Mouse (Mus musculus) cerebellum, adult 2 months (tissue): ENCODE results near the gene Clip4. TPM values are rescaled to one million over a fixed set of nuclear protein-coding genes. Genes with fewer than 3 reads are reported as not detected.
"Not testable (repeated sequence)": the region's sequence is repeated elsewhere in the genome, so short reads cannot be mapped to it uniquely, and the experiment has no call there.

Experiments
- DNase-seq, 2 experiments: peaks; one replicate each; pipeline ENCODE4 v3.0.0; 2021
- H3K27ac ChIP-seq: fragments of 200-500 bp; 2 replicates; pipeline ENCODE4 v1.5.1; 2012; ENCODE audit warnings: low read length, control low read depth, inconsistent platforms; ENCODE audit not compliant: insufficient read depth
- H3K27me3 ChIP-seq: fragments of 200-500 bp; 2 replicates; pipeline ENCODE4 v1.6.1; 2012; ENCODE audit warnings: inconsistent platforms, mild to moderate bottlenecking, low read length, moderate library complexity; ENCODE audit not compliant: control insufficient read depth, insufficient read depth
- H3K4me1 ChIP-seq: fragments of 200-500 bp; 2 replicates; pipeline ENCODE4 v1.6.1; 2011; ENCODE audit warnings: low read length; ENCODE audit not compliant: control insufficient read depth, insufficient read depth
- H3K4me3 ChIP-seq: fragments of 200-500 bp; replicated peaks from 2 replicates; pipeline ENCODE3; 2011; ENCODE audit warnings: mild to moderate bottlenecking, low read depth, low read length, control low read depth; ENCODE audit not compliant: insufficient read depth
- CTCF ChIP-seq: fragments of 200-500 bp; IDR thresholded peaks from 2 replicates; pipeline ENCODE4 v1.5.1; 2011; ENCODE audit warnings: low read depth, mild to moderate bottlenecking, control low read depth, low read length, moderate library complexity, borderline replicate concordance; ENCODE audit not compliant: insufficient read depth
- POLR2A ChIP-seq: fragments of 200-500 bp; IDR thresholded peaks from 2 replicates; pipeline ENCODE4 v1.6.1; 2011; ENCODE audit warnings: low read length, control low read depth, borderline replicate concordance; ENCODE audit not compliant: insufficient read depth
- WGBS: fragments of 180-500 bp; shearing (Covaris S2); methylation state at CpG from one replicate; pipeline ENCODE4 v1.1.7; 2018; 5-methylcytosine and 5-hydroxymethylcytosine counted together
- polyA plus RNA-seq: library from polyadenylated mRNA; depleted of rRNA; stranded (reverse); fragments of >200 nt; gene quantifications from 2 replicates; pipeline ENCODE4 v1.2.3, GENCODE M21; 2012; rRNA removed

The Clip4 gene
- polyA plus RNA-seq, result 35.3 and 42.9 TPM in 2 replicates

DNA sequence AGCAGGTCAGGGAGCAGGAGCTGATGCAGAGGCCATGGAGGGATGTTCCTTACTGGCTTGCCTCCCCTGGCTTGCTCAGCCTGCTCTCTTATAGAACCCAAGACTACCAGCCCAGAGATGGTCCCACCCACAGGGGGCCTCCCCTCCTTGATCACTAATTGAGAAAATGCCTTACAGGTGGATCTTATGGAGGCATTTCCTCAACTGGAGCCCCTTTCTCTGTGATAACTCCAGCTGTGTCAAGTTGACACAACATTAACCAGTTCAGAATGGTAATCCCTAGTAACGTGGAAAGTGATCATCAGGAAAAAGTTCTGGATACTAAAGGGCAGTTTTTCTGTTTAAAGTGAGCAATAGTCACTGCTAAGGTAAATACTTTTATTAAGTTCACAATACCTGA is at the start of gene Clip4:
Gene Clip4, plus strand, starts transcription at position 301 of the 400 bp plus-strand sequence.
- DNase-seq, H3K27me3 ChIP-seq, H3K4me1 ChIP-seq, H3K27ac ChIP-seq, H3K4me3 ChIP-seq: not testable (repeated sequence)
- WGBS, result 85% methylated on average over 1 of the region's 1 CpGs

DNA sequence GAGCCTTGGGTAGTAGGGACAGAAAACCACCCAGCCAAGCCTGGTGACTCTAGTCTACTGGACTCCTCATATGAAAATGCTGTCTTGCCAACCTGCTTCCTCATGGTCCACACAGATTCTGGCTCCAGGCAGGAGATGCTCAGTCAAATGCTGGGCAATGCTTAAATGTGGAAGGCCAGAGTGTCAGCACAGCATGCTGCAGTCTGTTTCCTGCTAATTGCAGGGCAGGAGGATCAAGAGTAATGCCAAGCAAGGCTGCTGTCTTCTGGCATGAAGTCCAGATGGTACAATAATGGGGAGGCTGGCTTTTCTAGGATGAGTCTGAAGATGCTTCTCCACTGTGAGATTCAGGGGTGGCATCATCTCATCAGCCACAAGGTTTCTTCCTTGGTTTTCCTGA is 47.8 kb upstream of the Clip4 start:
- DNase-seq, result peak; percentile 68 to 87
- Histone ChIP-seq H3K27me3 (no peaks in the 10 kb centered on the region; the same call in 1 of the 2 replicates), H3K27ac (no peak overlapping the region), H3K4me3 (no peak overlapping the region), H3K4me1 (peaks cover 5% of the 10 kb centered on the region; the same call in 1 of the 2 replicates)
- TF ChIP-seq CTCF, result no peak
- TF ChIP-seq POLR2A, result no peak

DNA sequence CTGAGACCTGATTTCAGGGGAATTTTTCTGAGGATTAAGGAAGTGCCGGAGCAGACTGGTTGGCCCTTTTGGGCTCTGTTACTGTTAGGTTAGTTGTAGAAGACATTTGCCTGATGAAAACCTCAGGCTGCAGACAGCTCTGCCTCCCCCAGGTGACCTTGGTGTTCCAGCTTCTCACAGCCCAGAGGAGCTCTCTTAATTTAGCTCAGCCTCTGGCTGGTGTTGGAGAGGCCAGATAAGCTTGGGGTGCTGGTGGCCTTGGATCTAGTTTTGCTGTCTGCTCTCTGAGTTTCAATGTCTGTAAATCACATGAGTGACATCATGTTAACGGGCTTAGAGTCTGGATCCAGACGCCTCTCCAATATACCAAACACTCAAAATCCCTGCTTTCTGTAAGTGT is 47.3 kb upstream of the Clip4 start:
- Histone ChIP-seq H3K27ac (no peak overlapping the region), H3K4me1 (peaks cover 5% of the 10 kb centered on the region; the same call in 1 of the 2 replicates), H3K4me3 (no peak overlapping the region), H3K27me3 (no peaks in the 10 kb centered on the region; the same call in 1 of the 2 replicates)
- DNase-seq, result no peak
- TF ChIP-seq CTCF (no peak), POLR2A (no peak)
- 80% methylated on average over 3 of the region's 3 CpGs for WGBS

DNA sequence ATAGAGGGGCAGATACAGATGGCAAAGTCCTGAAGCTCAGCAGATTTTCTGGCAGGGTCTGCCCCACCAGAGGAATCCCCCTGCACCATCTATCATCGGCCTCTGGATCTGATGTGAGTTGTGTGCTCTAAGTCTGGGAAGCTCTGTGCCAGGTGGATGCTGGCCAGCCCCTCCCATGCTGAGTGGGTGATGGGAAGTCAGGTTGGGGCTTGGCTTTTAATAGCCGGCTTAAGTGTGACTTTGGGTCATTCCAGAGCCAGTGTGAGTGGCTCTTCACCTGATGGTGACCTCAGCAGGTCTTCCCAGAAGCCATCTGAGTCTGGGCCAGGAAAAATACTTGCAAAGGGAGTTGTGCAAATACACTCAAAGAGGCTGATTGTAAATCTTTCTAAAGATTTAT is 37.6 kb upstream of the Clip4 start:
- H3K4me3 ChIP-seq, result no peak overlapping the region
- TF ChIP-seq POLR2A (no peak), CTCF (no peak)
- no peaks in the 10 kb centered on the region; the same call in 1 of the 2 replicates for H3K27me3 ChIP-seq
- DNase-seq, result no peak
- no peak overlapping the region for H3K27ac ChIP-seq
- no peaks in the 10 kb centered on the region for H3K4me1 ChIP-seq
- 26% methylated on average over 2 of the region's 2 CpGs for WGBS

DNA sequence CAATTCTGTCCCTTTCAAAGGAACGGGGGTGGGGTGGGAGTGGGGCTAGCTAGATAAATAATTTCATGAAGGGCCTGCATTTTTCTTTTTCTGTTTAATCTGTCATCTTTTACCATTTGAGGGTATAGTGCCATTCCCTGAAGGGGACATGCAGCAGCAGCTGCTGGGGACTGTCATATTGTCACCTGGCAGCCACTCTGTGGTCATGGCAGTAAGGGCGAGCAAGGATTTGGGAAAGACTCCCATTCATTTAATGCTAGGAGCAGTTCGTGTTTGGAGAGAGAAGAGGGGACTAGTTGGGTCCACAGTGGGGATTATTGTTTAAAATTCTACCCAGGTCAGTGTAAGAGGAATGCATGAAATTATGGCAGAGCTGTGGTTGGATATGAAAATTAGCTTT is 31.8 kb upstream of the Clip4 start:
- no peak overlapping the region for H3K27ac ChIP-seq
- no peak overlapping the region for H3K4me3 ChIP-seq
- WGBS, result 52% methylated on average over 3 of the region's 3 CpGs
- H3K4me1 ChIP-seq, result no peaks in the 10 kb centered on the region
- H3K27me3 ChIP-seq, result no peaks in the 10 kb centered on the region; the same call in 1 of the 2 replicates
- TF ChIP-seq CTCF (no peak), POLR2A (no peak)
- DNase-seq, result no peak

DNA sequence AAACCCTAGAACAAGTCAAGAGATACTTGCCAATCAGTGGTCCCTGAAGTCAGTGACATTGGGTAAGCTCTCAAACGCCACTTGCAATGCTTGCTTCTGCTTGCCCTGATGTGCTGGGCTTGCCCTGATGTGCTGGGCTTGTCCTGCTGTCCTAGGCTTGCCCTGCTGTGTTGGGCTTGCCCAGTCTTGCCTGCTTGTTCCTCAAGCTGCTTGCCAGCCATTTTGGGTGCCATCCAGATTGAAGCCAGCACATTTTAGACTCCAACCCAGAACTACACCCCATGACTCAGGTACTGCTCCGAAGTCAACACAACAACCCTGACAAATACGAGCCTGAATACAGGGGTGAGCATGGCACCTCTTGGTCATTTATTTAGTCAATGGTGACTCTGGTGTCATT is 26.1 kb upstream of the Clip4 start:
- Histone ChIP-seq H3K27me3 (no peaks in the 10 kb centered on the region; the same call in 1 of the 2 replicates), H3K27ac (no peak overlapping the region), H3K4me1 (peaks cover 9% of the 10 kb centered on the region), H3K4me3 (no peak overlapping the region)
- no peak for TF ChIP-seq POLR2A
- no peak for TF ChIP-seq CTCF
- WGBS, result 85% methylated on average over 3 of the region's 3 CpGs
- no peak for DNase-seq

DNA sequence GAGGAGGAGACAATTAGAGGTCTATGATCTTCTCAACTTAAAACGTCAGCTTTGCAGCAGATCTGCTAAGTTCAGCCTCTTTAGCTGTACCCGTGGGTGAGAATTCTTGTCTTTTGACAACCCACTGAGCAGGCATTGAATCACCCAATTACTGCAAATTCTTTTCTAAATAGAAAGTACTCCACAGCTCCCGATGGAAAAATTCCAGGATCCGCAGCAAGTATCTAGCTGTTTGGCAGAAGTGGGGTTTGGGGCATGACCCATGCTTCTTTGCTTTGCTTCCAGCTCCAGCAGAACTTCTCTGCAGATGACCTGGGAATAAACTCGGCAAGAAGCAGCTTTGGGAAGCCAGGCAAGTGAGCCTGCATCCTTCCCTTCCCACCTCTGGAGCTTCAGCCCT is 25.3 kb upstream of the Clip4 start:
- WGBS, result 32% methylated on average over 5 of the region's 5 CpGs
- Histone ChIP-seq H3K27ac (no peak overlapping the region), H3K27me3 (no peaks in the 10 kb centered on the region; the same call in 1 of the 2 replicates), H3K4me3 (no peak overlapping the region), H3K4me1 (peaks cover 9% of the 10 kb centered on the region)
- DNase-seq, result no peak
- TF ChIP-seq POLR2A (no peak), CTCF (no peak)

DNA sequence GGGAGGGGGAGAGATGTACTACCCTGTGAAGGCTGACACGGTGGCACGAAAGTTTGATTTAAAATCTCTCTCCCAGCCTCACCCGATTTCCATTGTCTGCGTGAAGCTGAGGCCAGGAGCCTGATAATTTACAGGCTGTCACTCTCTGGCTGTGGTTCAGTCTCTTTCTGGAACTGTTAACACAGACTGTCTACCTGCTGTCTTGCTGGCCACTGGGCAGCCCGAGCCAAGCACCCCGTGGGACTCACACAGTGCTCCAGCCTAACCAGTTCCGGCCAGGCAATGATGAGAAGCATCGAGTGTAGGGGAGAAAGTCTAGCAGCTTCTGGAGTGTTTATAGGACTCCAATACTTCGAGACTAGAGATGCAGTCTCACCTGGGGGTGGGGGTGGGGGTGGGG is 22.2 kb upstream of the Clip4 start:
- Histone ChIP-seq H3K4me1 (peaks cover 14% of the 10 kb centered on the region), H3K27me3 (no peaks in the 10 kb centered on the region; the same call in 1 of the 2 replicates), H3K27ac (no peak overlapping the region), H3K4me3 (no peak overlapping the region)
- 8% methylated on average over 9 of the region's 9 CpGs for WGBS
- DNase-seq, result peak; percentile 55 to 79
- TF ChIP-seq POLR2A (no peak), CTCF (no peak)
